Mouse (Mus musculus) lung, embryonic 14.5 days (tissue): ENCODE results near the gene Btaf1. TPM values are rescaled to one million over a fixed set of nuclear protein-coding genes. Genes with fewer than 3 reads are reported as not detected.

Experiments
- ATAC-seq: fragments of 200-750 bp; cut with Nextera tagmentation; 2 replicates; pipeline ENCODE4 v1.8.0; 2017; ENCODE audit warnings: mild to moderate bottlenecking, moderate TSS enrichment, moderate library complexity; ENCODE audit not compliant: insufficient read depth
- DNase-seq: peaks from one replicate; pipeline ENCODE4 v3.0.0-alpha.2; 2015
- H3K27ac ChIP-seq: fragments of 300-500 bp; sonication (generic); 2 replicates; pipeline ENCODE4 v1.5.1; 2014; ENCODE audit warnings: low read depth, mild to moderate bottlenecking, moderate library complexity
- H3K27me3 ChIP-seq: fragments of 300-500 bp; sonication (generic); 2 replicates; pipeline ENCODE4 v1.6.1; 2014; ENCODE audit warnings: low read length, control low read depth; ENCODE audit not compliant: insufficient read depth
- H3K36me3 ChIP-seq: fragments of 300-500 bp; sonication (generic); 2 replicates; pipeline ENCODE4 v1.6.1; 2014; ENCODE audit warnings: control low read depth; ENCODE audit not compliant: insufficient read depth
- H3K4me1 ChIP-seq: fragments of 300-500 bp; sonication (generic); 2 replicates; pipeline ENCODE4 v1.6.1; 2014; ENCODE audit warnings: antibody characterized with exemption, control low read depth; ENCODE audit not compliant: insufficient read depth
- H3K4me2 ChIP-seq: fragments of 300-500 bp; sonication (generic); 2 replicates; pipeline ENCODE4 v1.6.1; 2014; ENCODE audit warnings: mild to moderate bottlenecking
- H3K4me3 ChIP-seq: fragments of 300-500 bp; sonication (generic); 2 replicates; pipeline ENCODE4 v1.5.1; 2014; ENCODE audit warnings: low read depth, low read length
- H3K9ac ChIP-seq: fragments of 300-500 bp; sonication (generic); 2 replicates; pipeline ENCODE4 v1.6.1; 2014
- H3K9me3 ChIP-seq: fragments of 300-500 bp; sonication (generic); 2 replicates; pipeline ENCODE4 v1.6.1; 2016; ENCODE audit warnings: low read depth, low read length, control low read depth
- CTCF ChIP-seq: IDR thresholded peaks from 2 replicates; pipeline ENCODE4 v1.5.1; 2016; ENCODE audit warnings: antibody characterized with exemption, low read depth
- WGBS: fragments of 180-500 bp; shearing (Covaris S2); extraction: QIAGEN DNeasy Blood & Tissue Kit; methylation state at CpG from one replicate; pipeline ENCODE4 v1.1.7; 2014; 5-methylcytosine and 5-hydroxymethylcytosine counted together
- polyA plus RNA-seq: library from polyadenylated mRNA; unstranded; fragments of >200 nt; fragmentation: Nextera tagmentation; extraction: Ambion mirVana; gene quantifications from 2 replicates; pipeline ENCODE4 v1.2.1, GENCODE M21; 2014

The Btaf1 gene
- polyA plus RNA-seq, 1 experiment from 2014 or later = 20.3 TPM

- H3K27ac ChIP-seq = peak overlapping the region; percentile 63
- no peak for ATAC-seq
- TF ChIP-seq CTCF = no peak
- H3K4me3 ChIP-seq = no peak overlapping the region
- no peaks in the 10 kb centered on the region for H3K27me3 ChIP-seq
- no peak overlapping the region for H3K4me2 ChIP-seq
- 45% methylated on average over 3 of the region's 3 CpGs for WGBS
- H3K9ac ChIP-seq = no peak overlapping the region
- no peaks in the 10 kb centered on the region for H3K9me3 ChIP-seq
- no peaks in the 10 kb centered on the region; the same call in 1 of the 2 replicates for H3K4me1 ChIP-seq
- H3K36me3 ChIP-seq = no peaks in the 10 kb centered on the region
- no peak for DNase-seq
These were observed 2.9 kb upstream of the Btaf1 start for GRCm38 (mm10) chr19:36922936-36923335.

- Histone ChIP-seq H3K9ac (peak overlapping the region; percentile 92), H3K27ac (peak overlapping the region; percentile 94), H3K4me3 (peak overlapping the region; percentile 90), H3K9me3 (no peaks in the 10 kb centered on the region), H3K4me1 (no peaks in the 10 kb centered on the region; the same call in 1 of the 2 replicates), H3K4me2 (peak overlapping the region; percentile 88), H3K27me3 (no peaks in the 10 kb centered on the region), H3K36me3 (no peaks in the 10 kb centered on the region)
- WGBS = under 1% methylated on average over 26 of the region's 26 CpGs
- ATAC-seq (no peak), DNase-seq (no peak)
- TF ChIP-seq CTCF = no peak
These were observed 816 bp downstream of the Btaf1 start for GRCm38 (mm10) chr19:36926553-36927236.

- Histone ChIP-seq H3K9ac (no peak overlapping the region; the same call in 1 of the 2 replicates), H3K27ac (no peak overlapping the region), H3K9me3 (no peaks in the 10 kb centered on the region), H3K27me3 (no peaks in the 10 kb centered on the region), H3K4me3 (peak overlapping the region; percentile 90; the same call in 1 of the 2 replicates), H3K4me1 (no peaks in the 10 kb centered on the region; the same call in 1 of the 2 replicates), H3K4me2 (peak overlapping the region; percentile 88), H3K36me3 (no peaks in the 10 kb centered on the region)
- no peak for TF ChIP-seq CTCF
- 74% methylated on average over 6 of the region's 6 CpGs for WGBS
- ATAC-seq (no peak), DNase-seq (no peak)
These were observed 2.0 kb downstream of the Btaf1 start for GRCm38 (mm10) chr19:36927800-36928361.

GRCm38 (mm10) chr19:36929816-36930215 lies 3.9 kb downstream of the Btaf1 start:
- Histone ChIP-seq H3K27me3 (no peaks in the 10 kb centered on the region), H3K9ac (no peak overlapping the region), H3K27ac (no peak overlapping the region), H3K4me1 (no peaks in the 10 kb centered on the region; the same call in 1 of the 2 replicates), H3K36me3 (no peaks in the 10 kb centered on the region), H3K4me3 (no peak overlapping the region), H3K9me3 (no peaks in the 10 kb centered on the region), H3K4me2 (no peak overlapping the region)
- ATAC-seq = no peak
- no peak for TF ChIP-seq CTCF
- no peak for DNase-seq

- H3K27ac ChIP-seq = no peak overlapping the region
- DNase-seq = no peak
- H3K36me3 ChIP-seq = no peaks in the 10 kb centered on the region
- H3K4me2 ChIP-seq = no peak overlapping the region
- no peak for TF ChIP-seq CTCF
- H3K27me3 ChIP-seq = no peaks in the 10 kb centered on the region
- no peak overlapping the region for H3K9ac ChIP-seq
- no peak for ATAC-seq
- H3K4me1 ChIP-seq = no peaks in the 10 kb centered on the region; the same call in 1 of the 2 replicates
- H3K9me3 ChIP-seq = no peaks in the 10 kb centered on the region
- H3K4me3 ChIP-seq = no peak overlapping the region
These were observed 6.2 kb downstream of the Btaf1 start for GRCm38 (mm10) chr19:36932097-36932496.

- WGBS = 89% methylated on average over 2 of the region's 2 CpGs
- H3K27me3 ChIP-seq = no peaks in the 10 kb centered on the region
- no peak for ATAC-seq
- H3K4me1 ChIP-seq = no peaks in the 10 kb centered on the region; the same call in 1 of the 2 replicates
- H3K36me3 ChIP-seq = no peaks in the 10 kb centered on the region
- no peak for DNase-seq
- no peak overlapping the region for H3K4me2 ChIP-seq
- H3K4me3 ChIP-seq = no peak overlapping the region
- no peak for TF ChIP-seq CTCF
- H3K9me3 ChIP-seq = no peaks in the 10 kb centered on the region
- no peak overlapping the region for H3K9ac ChIP-seq
- no peak overlapping the region for H3K27ac ChIP-seq
These were observed 6.7 kb downstream of the Btaf1 start for GRCm38 (mm10) chr19:36932613-36933012.

- DNase-seq = no peak
- 78% methylated on average over 4 of the region's 4 CpGs for WGBS
These were observed 10.4 kb downstream of the Btaf1 start for GRCm38 (mm10) chr19:36936285-36936684.

More at GRCm38 (mm10) chr19:36936285-36936684, 10.4 kb downstream of the Btaf1 start:
- Histone ChIP-seq H3K36me3 (no peaks in the 10 kb centered on the region), H3K27ac (no peak overlapping the region), H3K4me2 (no peak overlapping the region), H3K27me3 (no peaks in the 10 kb centered on the region), H3K4me3 (no peak overlapping the region), H3K9me3 (no peaks in the 10 kb centered on the region), H3K9ac (no peak overlapping the region), H3K4me1 (no peaks in the 10 kb centered on the region)
- ATAC-seq = no peak
- no peak for TF ChIP-seq CTCF
